Mouse (Mus musculus) embryo, embryonic 9.5 days (tissue): ENCODE measurements around the gene Serinc3.
"Not testable (repeated sequence)": the region's sequence is repeated elsewhere in the genome, so short reads cannot be mapped to it uniquely, and the experiment has no call there.

Source experiments
- DNase-seq: peaks from one replicate; pipeline ENCODE4 v3.0.0-alpha.2; 2017; ENCODE audit errors: extremely low spot score

Gene Serinc3

GRCm38 (mm10) chr2:163644575-163645385 is at the start of gene Serinc3:
Serinc3 (minus strand) TSS chr2:163645131.
- peak; percentile 100 for DNase-seq

- DNase-seq: no peak
Measured at GRCm38 (mm10) chr2:163693716-163694314, 48.9 kb upstream of the Serinc3 start.

GRCm38 (mm10) chr2:163692873-163693612 is 48.1 kb upstream of the Serinc3 start:
- DNase-seq: no peak

GRCm38 (mm10) chr2:163691846-163692605 is 47.1 kb upstream of the Serinc3 start:
- no peak for DNase-seq

GRCm38 (mm10) chr2:163690409-163691304 is 45.7 kb upstream of the Serinc3 start:
- DNase-seq: peak; percentile 20

GRCm38 (mm10) chr2:163689771-163690170 is 44.8 kb upstream of the Serinc3 start:
- no peak for DNase-seq

- DNase-seq: not testable (repeated sequence)
Measured at GRCm38 (mm10) chr2:163688377-163688776, 43.4 kb upstream of the Serinc3 start.

- DNase-seq: no peak
Measured at GRCm38 (mm10) chr2:163686886-163687285, 42.0 kb upstream of the Serinc3 start.

GRCm38 (mm10) chr2:163686233-163686632 is 41.3 kb upstream of the Serinc3 start:
- no peak for DNase-seq

GRCm38 (mm10) chr2:163685761-163686200 is 40.9 kb upstream of the Serinc3 start:
- no peak for DNase-seq

- no peak for DNase-seq
Measured at GRCm38 (mm10) chr2:163685287-163685686, 40.4 kb upstream of the Serinc3 start.

- DNase-seq: no peak
Measured at GRCm38 (mm10) chr2:163682344-163682743, 37.4 kb upstream of the Serinc3 start.

- DNase-seq: no peak
Measured at GRCm38 (mm10) chr2:163676745-163677144, 31.8 kb upstream of the Serinc3 start.

GRCm38 (mm10) chr2:163676321-163676720 is 31.4 kb upstream of the Serinc3 start:
- DNase-seq: no peak

GRCm38 (mm10) chr2:163675662-163676061 is 30.7 kb upstream of the Serinc3 start:
- no peak for DNase-seq

- DNase-seq: no peak
Measured at GRCm38 (mm10) chr2:163675144-163675619, 30.3 kb upstream of the Serinc3 start.

GRCm38 (mm10) chr2:163674397-163674796 is 29.5 kb upstream of the Serinc3 start:
- DNase-seq: no peak

- DNase-seq: no peak
Measured at GRCm38 (mm10) chr2:163670872-163671594, 26.1 kb upstream of the Serinc3 start.

- DNase-seq: no peak
Measured at GRCm38 (mm10) chr2:163667045-163667444, 22.1 kb upstream of the Serinc3 start.

GRCm38 (mm10) chr2:163663930-163664329 is 19.0 kb upstream of the Serinc3 start:
- DNase-seq: no peak
